Mouse (Mus musculus) megakaryocyte, embryonic 14.5 days (primary cell): ENCODE measurements around the gene Krt87.

Experiments used
- FLI1 ChIP-seq: IDR thresholded peaks from 2 replicates; pipeline ENCODE4 v1.6.1; 2012; ENCODE audit warnings: low read length, inconsistent platforms, mixed read lengths
- GATA1 ChIP-seq: IDR thresholded peaks from 3 replicates; pipeline ENCODE4 v1.6.1; 2012; ENCODE audit warnings: mixed read lengths, low read length, inconsistent platforms, borderline replicate concordance

GRCm38 (mm10) chr15:101414807-101415565, 23.6 kb downstream of the Krt87 start:
- no peak for TF ChIP-seq GATA1
- no peak for TF ChIP-seq FLI1
